Mouse (Mus musculus): ENCODE results near the gene Arfip2.

Arfip2 gene

GRCm38 (mm10) chr7:105640233-105640893 is at the start of gene Arfip2, which contains the start of gene Gm45799:
Gene Arfip2, minus strand, starts transcription at chr7:105640416.
Gene Gm45799, plus strand, starts transcription at chr7:105640552.
- DNase-seq (ENCODE audit: low read depth, low spot score), result peak; percentile 96

GRCm38 (mm10) chr7:105685541-105686197 is 45.5 kb upstream of the Arfip2 start:
- DNase-seq (ENCODE audit: low read depth, low spot score), result peak; percentile 58

GRCm38 (mm10) chr7:105650639-105651435 is 10.6 kb upstream of the Arfip2 start, which contains the start of gene Dnhd1:
Gene Dnhd1, plus strand, starts transcription at chr7:105650827.
- peak; percentile 94 for DNase-seq (ENCODE audit: low read depth, low spot score)

- no peak for DNase-seq (ENCODE audit: low read depth, low spot score)
Observed at GRCm38 (mm10) chr7:105641936-105642335, 1.7 kb upstream of the Arfip2 start.

- DNase-seq (ENCODE audit: low read depth, low spot score), result peak; percentile 31
Observed at GRCm38 (mm10) chr7:105640894-105641255, 659 bp upstream of the Arfip2 start.

- no peak for DNase-seq (ENCODE audit: low read depth, low spot score)
Observed at GRCm38 (mm10) chr7:105639756-105640155, 460 bp downstream of the Arfip2 start, which contains the start of gene Timm10b. Gene Timm10b, plus strand, starts transcription at chr7:105640056.

GRCm38 (mm10) chr7:105639304-105639703 is 912 bp downstream of the Arfip2 start:
- DNase-seq (ENCODE audit: low read depth, low spot score), result no peak

- DNase-seq (ENCODE audit: low read depth, low spot score), result no peak
Observed at GRCm38 (mm10) chr7:105638776-105639175, 1.4 kb downstream of the Arfip2 start.

GRCm38 (mm10) chr7:105635726-105636125 is 4.5 kb downstream of the Arfip2 start:
- DNase-seq (ENCODE audit: low read depth, low spot score), result no peak

GRCm38 (mm10) chr7:105634272-105634920 is 5.8 kb downstream of the Arfip2 start:
- no peak for DNase-seq (ENCODE audit: low read depth, low spot score)

GRCm38 (mm10) chr7:105633801-105634135 is 6.4 kb downstream of the Arfip2 start:
- DNase-seq (ENCODE audit: low read depth, low spot score), result no peak

GRCm38 (mm10) chr7:105633127-105633800 is 7.0 kb downstream of the Arfip2 start, which contains the start of gene Trim3:
Gene Trim3, minus strand, starts transcription at chr7:105633571.
- DNase-seq (ENCODE audit: low read depth, low spot score), result peak; percentile 92

- peak; percentile 22 for DNase-seq (ENCODE audit: low read depth, low spot score)
Observed at GRCm38 (mm10) chr7:105632551-105632972, 7.7 kb downstream of the Arfip2 start.

- DNase-seq (ENCODE audit: low read depth, low spot score), result no peak
Observed at GRCm38 (mm10) chr7:105628633-105629032, 11.6 kb downstream of the Arfip2 start.

- no peak for DNase-seq (ENCODE audit: low read depth, low spot score)
Observed at GRCm38 (mm10) chr7:105625397-105625796, 14.8 kb downstream of the Arfip2 start.

GRCm38 (mm10) chr7:105621646-105622292 is 18.4 kb downstream of the Arfip2 start:
- peak; percentile 48 for DNase-seq (ENCODE audit: low read depth, low spot score)

- DNase-seq (ENCODE audit: low read depth, low spot score), result no peak
Observed at GRCm38 (mm10) chr7:105621053-105621452, 19.2 kb downstream of the Arfip2 start.

GRCm38 (mm10) chr7:105619701-105620100 is 20.5 kb downstream of the Arfip2 start:
- no peak for DNase-seq (ENCODE audit: low read depth, low spot score)

GRCm38 (mm10) chr7:105617810-105618209 is 22.4 kb downstream of the Arfip2 start:
- DNase-seq (ENCODE audit: low read depth, low spot score), result peak; percentile 21

- DNase-seq (ENCODE audit: low read depth, low spot score), result no peak
Observed at GRCm38 (mm10) chr7:105616561-105616960, 23.7 kb downstream of the Arfip2 start.

GRCm38 (mm10) chr7:105615720-105616119 is 24.5 kb downstream of the Arfip2 start:
- no peak for DNase-seq (ENCODE audit: low read depth, low spot score)
